Mouse (Mus musculus) left cerebral cortex, adult 8-10 months (tissue): ENCODE results near the gene Dpagt1. TPM values are rescaled to one million over a fixed set of nuclear protein-coding genes. Genes with fewer than 3 reads are reported as not detected.
"Not testable (repeated sequence)": the region's sequence is repeated elsewhere in the genome, so short reads cannot be mapped to it uniquely, and the experiment has no call there.

Source experiments
- DNase-seq, 2 experiments: peaks; one replicate each; pipeline ENCODE4 v3.0.0; 2022; ENCODE audit warnings: low spot score in 2 of 2
- total RNA-seq, 4 experiments: library from RNA; stranded (reverse); gene quantifications; 2 replicates each; pipeline ENCODE4 v1.2.4; 2022

Dpagt1 gene
- 10 to 100 TPM; 15.2 to 16.9 (median 16.5) TPM for total RNA-seq

DNA sequence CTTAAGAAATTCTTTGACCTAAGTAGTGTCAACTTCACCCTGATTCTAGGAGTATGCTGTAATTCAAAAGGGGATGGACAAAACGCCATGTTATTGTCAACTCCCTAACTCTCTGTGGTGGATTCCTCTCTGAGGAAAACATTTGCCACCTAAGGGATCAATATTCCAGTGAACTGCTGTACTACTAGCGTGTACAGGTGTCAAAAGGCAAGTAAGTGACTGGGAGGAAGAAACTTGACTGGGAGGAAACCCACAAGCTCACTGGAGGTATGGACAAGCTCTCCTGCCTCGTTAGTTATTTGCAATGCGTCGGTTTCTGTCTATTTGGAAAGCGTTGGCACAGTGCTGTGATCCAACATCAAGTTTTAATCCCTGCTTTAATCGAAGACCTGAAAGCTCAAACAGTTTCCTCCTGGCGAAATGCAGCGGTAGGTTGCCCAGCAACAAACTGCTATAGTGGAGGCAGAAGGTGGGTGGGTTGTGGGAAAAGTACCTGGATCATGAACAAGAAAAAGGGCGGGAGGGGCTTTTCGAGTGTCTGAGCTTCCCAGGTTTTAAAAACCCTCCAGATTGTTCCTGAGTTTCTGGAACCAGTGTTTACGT, at the start of gene Dpagt1:
Dpagt1 (plus strand) TSS at position 252 of the 603 bp plus-strand sequence.
- DNase-seq, result no peak

DNA sequence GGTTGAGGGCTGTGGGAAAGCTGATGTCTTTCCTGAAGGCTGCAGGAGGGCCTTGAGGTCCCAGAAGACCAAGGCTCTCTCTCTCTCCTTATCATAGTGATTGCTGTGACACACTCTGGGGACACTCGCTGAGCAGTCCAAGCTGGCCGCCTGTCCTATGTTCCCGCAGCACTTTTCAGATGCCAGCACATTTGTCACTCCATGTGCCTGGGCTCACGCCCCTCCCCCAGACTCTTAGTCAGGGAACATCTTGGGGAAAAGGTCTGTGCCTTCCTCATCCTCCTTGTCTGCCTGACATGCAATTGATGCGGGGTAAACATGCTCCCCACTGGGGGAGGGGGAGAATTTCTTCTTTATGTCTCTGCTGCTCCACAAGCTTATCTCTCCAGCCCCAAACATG, 42.6 kb upstream of the Dpagt1 start:
- DNase-seq, result no peak

DNA sequence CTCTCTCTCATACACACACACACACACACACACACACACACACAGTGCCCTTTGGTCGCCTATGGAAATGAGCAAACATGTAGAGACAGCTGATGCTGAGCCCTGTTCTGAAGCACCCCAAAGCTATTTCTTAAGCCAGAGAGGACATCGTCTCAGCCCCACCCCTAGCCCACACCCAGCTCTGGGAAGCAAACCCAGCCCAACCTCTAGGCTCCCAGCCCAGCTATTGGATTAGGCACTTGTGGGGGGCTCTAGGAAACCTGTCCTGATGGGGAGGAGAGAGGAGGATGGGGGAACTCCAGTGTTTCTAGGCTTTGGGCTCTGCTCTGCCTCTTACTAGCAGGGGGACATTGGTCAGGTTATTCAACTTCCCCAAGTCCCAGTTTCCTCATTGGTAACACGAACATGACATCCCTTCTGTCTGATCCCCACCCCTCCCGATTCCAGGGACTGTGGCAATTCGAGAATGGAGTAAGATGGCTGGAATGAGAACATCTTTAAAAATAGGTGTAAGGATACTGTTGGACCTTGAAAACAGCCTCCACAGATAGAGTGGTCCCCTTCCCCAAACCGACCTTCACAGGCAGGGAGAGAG, 39.5 kb upstream of the Dpagt1 start:
- DNase-seq, result no peak

DNA sequence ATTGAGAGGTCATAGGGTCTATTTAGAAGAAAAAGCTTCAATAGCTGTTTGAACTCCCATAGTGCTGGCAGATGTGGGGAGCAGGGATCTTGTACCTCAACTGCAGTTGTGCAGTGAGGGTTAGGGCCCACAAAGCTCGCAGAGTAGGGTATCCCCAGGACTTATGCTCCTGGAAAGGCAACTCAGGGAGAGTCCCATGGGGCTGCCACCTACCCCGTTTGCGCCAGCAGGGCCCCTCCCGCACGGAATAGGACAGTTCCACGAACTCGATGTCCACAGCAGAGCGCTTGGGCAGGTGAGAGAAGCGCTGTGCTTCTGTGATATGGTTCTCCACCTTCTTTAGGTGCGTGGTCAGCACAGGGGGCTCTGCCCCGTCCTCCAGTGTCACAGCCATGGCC, 38.8 kb upstream of the Dpagt1 start:
- DNase-seq, result no peak

- DNase-seq, result no peak
Measured at GRCm38 (mm10) chr9:44287401-44288075, 38.3 kb upstream of the Dpagt1 start.

- peak in 1 of 2 experiments; percentile 47 for DNase-seq
Measured at GRCm38 (mm10) chr9:44288076-44288958, 37.5 kb upstream of the Dpagt1 start, which contains the start of gene Abcg4. Gene Abcg4 (minus strand): TSS chr9:44288615.

GRCm38 (mm10) chr9:44288959-44289291, 36.9 kb upstream of the Dpagt1 start:
- DNase-seq, result no peak

DNA sequence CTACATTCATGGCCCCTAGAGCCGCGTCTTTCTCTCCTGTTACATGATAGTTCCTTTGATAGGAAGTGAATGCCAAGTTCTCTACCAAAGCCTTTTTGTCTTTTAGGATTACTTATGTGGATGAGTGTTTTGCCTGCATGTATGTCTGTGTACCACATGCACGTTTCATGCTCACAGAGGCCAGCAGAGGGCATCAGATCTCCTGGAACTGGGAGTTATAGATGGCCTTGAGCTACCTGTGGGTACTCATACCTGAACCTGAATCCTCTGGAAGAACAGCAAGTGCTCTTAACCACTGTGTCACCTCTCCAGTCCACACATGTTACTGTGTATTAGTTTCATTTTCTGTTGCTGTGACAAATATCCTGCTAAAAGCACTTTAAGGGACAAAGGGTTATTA, 33.3 kb upstream of the Dpagt1 start:
- no peak for DNase-seq

GRCm38 (mm10) chr9:44300001-44300400, 25.8 kb upstream of the Dpagt1 start:
- DNase-seq, result not testable (repeated sequence)

DNA sequence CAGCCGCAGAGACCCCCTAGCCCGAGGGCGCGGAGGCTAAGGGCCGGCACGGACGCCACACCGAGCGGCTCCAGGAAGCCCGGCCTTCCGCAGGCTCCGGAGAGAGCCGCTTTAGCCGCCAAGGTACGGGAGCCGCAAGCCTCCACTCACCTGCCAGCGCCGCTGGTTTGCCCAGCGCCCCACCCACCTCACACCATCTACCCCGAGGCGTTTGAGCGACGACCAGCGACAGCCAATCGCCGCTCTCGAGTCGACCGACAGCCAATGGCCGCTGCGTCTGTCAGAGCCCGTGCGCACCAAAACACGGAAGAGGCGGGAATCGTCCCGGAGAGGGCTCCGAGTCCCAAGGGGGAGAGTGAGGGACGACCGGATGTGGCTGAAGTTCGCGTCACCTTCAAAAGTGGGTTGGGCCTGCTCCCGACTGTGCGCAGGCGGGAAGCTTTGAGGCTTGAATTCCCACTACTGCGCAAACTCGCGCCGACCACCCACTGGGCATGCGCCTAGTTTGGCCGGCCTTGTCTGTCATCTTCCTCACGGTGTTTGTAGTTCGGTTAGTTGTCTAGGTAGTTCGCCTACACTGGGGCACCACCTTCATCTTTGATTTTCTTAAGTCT, 20.2 kb upstream of the Dpagt1 start, which contains the start of gene Hinfp:
Hinfp (minus strand) TSS at position 206 of the 614 bp plus-strand sequence.
- peak; percentile 91 to 99 for DNase-seq

DNA sequence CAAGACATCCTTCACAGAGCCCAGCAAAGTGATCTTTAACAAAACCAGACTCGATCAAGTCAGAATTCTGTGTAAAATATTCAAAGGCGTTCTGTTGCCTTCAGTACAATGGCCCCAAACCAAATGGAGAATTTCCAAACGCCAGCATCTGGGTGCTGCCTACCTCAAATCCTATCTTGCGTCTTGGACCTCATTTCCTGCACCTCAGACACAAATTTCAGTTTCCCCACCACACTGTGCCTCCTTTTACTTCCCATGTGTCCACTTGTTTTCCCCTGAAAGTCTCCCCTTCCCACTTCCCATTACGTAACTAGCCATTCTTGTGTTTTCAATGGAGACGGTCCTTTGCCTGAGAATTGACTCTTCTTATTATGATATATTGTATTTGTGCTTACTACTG, 19.3 kb upstream of the Dpagt1 start:
- DNase-seq, result no peak

DNA sequence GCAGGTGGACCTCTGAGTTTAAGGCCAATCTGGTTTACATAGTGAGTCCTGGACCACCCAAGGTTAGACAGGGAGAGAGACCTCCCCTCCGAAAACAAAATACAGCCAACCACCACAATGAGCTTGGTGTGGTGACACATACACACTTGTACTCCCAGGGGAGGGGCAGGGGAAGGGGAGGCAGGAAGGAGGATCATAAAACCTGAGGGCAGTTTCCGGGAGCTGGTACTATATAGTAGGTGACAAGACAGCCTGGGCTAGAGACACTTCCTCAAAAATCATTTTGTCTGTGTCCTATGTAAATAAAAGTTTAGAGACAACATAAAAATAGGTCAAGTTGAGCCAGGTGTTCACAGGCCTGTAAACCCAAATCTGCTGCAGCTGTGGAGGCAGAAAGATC, 18.6 kb upstream of the Dpagt1 start:
- no peak for DNase-seq

DNA sequence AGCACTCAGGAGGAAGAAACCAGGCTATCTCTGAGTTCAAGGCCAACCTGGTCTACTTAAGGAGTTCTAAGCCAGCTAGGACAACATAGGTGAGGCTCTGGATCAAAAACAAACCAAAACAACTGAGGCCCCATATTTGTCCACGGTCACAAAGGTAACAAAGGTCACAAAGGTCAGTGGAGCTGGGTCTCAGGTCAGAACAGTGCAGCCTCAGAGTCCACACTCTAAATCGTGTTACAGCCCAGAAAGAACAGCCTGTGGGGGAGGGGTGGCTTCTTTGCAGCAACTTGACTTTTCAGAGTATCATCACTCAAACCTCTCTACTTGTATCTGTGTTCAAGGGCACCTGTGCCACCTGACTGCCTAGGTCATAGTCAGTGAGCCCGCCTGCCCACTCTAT, 16.1 kb upstream of the Dpagt1 start:
- DNase-seq, result no peak

DNA sequence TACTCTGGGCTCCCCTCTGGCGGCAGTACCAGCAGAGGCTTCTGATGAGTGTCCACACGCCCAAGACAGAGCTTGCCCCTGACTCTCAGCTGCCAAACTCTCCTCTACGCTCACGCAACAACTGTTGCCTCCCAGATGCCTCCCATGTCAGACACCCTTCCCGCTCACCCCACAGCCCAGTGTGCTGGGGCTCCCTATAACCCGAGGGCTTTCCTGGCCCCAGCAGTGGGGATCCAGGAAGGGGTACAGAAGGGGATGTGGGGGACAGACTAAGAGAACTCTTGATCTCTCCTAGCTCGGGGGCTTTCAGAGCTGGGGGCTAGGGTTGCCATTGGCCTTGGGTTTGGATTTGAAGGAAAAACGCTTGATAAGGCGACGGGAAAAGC, 15.1 kb upstream of the Dpagt1 start:
- DNase-seq, result no peak

GRCm38 (mm10) chr9:44311136-44312134, 14.4 kb upstream of the Dpagt1 start:
- no peak for DNase-seq

- peak; percentile 58 to 84 for DNase-seq
Measured at GRCm38 (mm10) chr9:44313476-44314256, 12.2 kb upstream of the Dpagt1 start.

DNA sequence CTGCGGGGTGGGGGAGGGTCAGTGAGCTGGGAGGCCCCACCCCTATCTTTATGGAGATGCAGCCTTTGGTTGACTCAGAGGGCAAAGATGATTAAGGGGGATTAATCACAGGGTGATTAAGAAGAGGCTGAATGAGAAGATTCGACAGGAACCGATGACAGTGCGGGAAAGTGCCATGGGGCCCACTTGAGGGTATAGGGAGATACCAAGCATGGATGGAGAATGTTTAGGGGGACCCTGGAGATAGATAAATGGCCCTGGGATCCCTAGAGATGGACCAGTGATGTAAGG, 11.6 kb upstream of the Dpagt1 start:
- no peak for DNase-seq

DNA sequence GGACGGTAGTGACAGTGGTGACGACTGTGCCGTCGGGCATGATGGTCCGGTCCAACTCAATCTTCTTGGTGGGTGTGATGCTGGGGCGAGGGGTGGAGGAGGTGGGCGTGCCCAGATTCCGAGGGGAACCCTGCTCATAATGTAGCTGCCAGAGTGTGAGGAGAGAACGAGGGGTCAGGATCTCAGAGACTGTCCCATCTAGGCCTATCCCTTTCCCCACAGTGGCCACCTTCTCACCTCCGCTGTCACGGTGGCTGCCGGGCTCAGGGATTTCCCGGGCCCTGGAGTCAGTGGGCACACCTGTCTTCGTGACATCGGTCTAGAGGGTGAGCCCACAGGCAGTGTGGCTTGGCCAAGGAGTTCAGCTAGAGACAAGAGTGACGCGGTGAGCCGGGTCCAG, 10.9 kb upstream of the Dpagt1 start:
- no peak for DNase-seq

DNA sequence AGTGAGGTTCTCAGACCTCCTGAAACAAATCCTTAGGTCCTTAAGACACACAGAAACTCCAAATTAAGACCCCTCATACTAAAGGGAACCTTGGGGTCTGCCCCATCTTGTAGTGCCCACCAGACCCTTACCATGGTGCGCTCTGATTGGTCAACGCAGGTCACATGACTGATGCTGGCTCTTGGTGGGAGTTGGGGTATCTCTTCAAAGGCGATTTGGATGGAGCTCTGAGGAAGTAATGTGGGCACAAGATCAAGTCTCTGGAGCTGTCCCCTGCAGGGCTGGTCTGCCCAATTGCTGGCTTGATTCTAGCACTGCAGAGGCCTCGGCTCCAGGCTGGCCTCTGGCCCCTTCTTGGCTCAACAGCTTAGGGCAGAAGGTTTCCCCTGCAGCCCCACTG, 8.4 kb upstream of the Dpagt1 start:
- no peak for DNase-seq
